Mouse (Mus musculus): ENCODE data around the gene Repin1. TPM values are rescaled to one million over a fixed set of nuclear protein-coding genes. Genes with fewer than 3 reads are reported as not detected.

Repin1 gene
- polyA plus RNA-seq, 1 experiment: 13.3 TPM

GRCm38 (mm10) chr6:48578736-48579135 lies 14.9 kb upstream of the Repin1 start:
- Histone ChIP-seq H3K27ac (ENCODE audit: insufficient read depth, low read depth, low read length) (peak overlapping the region; percentile 94), H3K4me3 (ENCODE audit: insufficient read depth, low read length) (peak overlapping the region; percentile 14; the same call in 1 of the 2 replicates), H3K4me1 (ENCODE audit: control insufficient read depth, insufficient read depth, low read length) (peaks cover 20% of the 10 kb centered on the region)
- no peak for TF ChIP-seq CTCF (IDR thresholded peaks at IDR 0.05; ENCODE audit: low read depth, low read length)
- TF ChIP-seq POLR2A (IDR thresholded peaks at IDR 0.05; ENCODE audit: borderline replicate concordance, low read depth, low read length): no peak

- H3K27ac ChIP-seq (ENCODE audit: insufficient read depth, low read depth, low read length): peak overlapping the region; percentile 94
- H3K4me1 ChIP-seq (ENCODE audit: control insufficient read depth, insufficient read depth, low read length): peaks cover 20% of the 10 kb centered on the region
- peak overlapping the region; percentile 54 for H3K4me3 ChIP-seq (ENCODE audit: insufficient read depth, low read length)
- TF ChIP-seq CTCF (IDR thresholded peaks at IDR 0.05; ENCODE audit: low read depth, low read length): no peak
- no peak for TF ChIP-seq POLR2A (IDR thresholded peaks at IDR 0.05; ENCODE audit: borderline replicate concordance, low read depth, low read length)
Observed at GRCm38 (mm10) chr6:48579215-48579648, 14.5 kb upstream of the Repin1 start.

DNA sequence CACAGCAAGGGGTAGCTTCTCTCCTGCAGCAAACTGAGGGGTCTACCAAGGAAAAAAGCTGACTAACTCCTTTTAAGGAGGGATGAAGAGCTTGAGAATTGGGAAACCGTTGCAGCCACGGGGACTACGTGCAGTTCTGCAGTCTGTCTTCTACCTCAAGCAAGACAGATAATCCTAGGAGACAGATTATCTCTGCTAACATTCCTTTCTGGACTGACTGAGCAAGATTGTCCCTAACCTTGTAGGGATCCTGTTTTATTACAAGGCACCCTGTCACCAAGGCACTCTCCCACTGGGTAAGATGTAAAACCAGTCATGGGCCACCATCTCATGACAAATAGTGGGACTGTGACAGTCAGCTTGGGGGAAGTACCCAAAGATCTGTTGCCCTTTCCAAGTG lies 12.4 kb upstream of the Repin1 start:
- no peak for TF ChIP-seq POLR2A (IDR thresholded peaks at IDR 0.05; ENCODE audit: borderline replicate concordance, low read depth, low read length)
- no peak for TF ChIP-seq CTCF (IDR thresholded peaks at IDR 0.05; ENCODE audit: low read depth, low read length)
- Histone ChIP-seq H3K27ac (ENCODE audit: insufficient read depth, low read depth, low read length) (no peak overlapping the region), H3K4me3 (ENCODE audit: insufficient read depth, low read length) (no peak overlapping the region), H3K4me1 (ENCODE audit: control insufficient read depth, insufficient read depth, low read length) (peaks cover 20% of the 10 kb centered on the region)

DNA sequence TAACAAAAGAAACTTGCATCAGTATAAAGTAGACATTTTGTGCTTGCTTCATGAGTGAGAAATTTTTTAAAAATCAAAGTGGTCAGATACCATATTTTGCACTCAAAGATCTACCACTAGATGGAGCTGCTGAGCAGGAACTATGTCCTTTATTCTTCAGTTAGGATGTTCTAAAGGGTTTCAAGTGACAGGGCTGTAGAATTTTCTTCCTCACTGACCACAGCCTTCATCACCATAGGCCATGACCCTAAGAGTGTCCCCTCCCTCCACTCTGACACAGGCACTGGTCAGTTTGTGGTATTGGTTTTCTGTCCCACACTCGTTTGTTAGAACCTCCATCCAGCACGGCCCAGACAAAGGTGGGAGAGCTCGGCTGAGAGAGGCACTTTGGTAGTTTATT lies 11.6 kb upstream of the Repin1 start:
- TF ChIP-seq POLR2A (IDR thresholded peaks at IDR 0.05; ENCODE audit: borderline replicate concordance, low read depth, low read length) (no peak), CTCF (IDR thresholded peaks at IDR 0.05; ENCODE audit: low read depth, low read length) (no peak)
- Histone ChIP-seq H3K4me3 (ENCODE audit: insufficient read depth, low read length) (no peak overlapping the region), H3K4me1 (ENCODE audit: control insufficient read depth, insufficient read depth, low read length) (peaks cover 20% of the 10 kb centered on the region), H3K27ac (ENCODE audit: insufficient read depth, low read depth, low read length) (no peak overlapping the region)

GRCm38 (mm10) chr6:48589194-48589750 lies 4.4 kb upstream of the Repin1 start, which contains the start of gene Gm45021:
TSS of gene Gm45021 (plus strand) at chr6:48589610.
- H3K4me3 ChIP-seq (ENCODE audit: insufficient read depth, low read length): no peak within 1 kb of the TSS
- no peak for TF ChIP-seq CTCF (IDR thresholded peaks at IDR 0.05; ENCODE audit: low read depth, low read length)
- no peak for TF ChIP-seq POLR2A (IDR thresholded peaks at IDR 0.05; ENCODE audit: borderline replicate concordance, low read depth, low read length)
- H3K27ac ChIP-seq (ENCODE audit: insufficient read depth, low read depth, low read length): no peak within 1 kb of the TSS
- H3K4me1 ChIP-seq (ENCODE audit: control insufficient read depth, insufficient read depth, low read length): peaks cover 13% of the 10 kb centered on the region

GRCm38 (mm10) chr6:48591221-48591845 lies 2.4 kb upstream of the Repin1 start:
- Histone ChIP-seq H3K4me1 (ENCODE audit: control insufficient read depth, insufficient read depth, low read length) (peaks cover 17% of the 10 kb centered on the region), H3K27ac (ENCODE audit: insufficient read depth, low read depth, low read length) (no peak overlapping the region), H3K4me3 (ENCODE audit: insufficient read depth, low read length) (no peak overlapping the region)
- TF ChIP-seq POLR2A (IDR thresholded peaks at IDR 0.05; ENCODE audit: borderline replicate concordance, low read depth, low read length) (no peak), CTCF (IDR thresholded peaks at IDR 0.05; ENCODE audit: low read depth, low read length) (no peak)

- no peak overlapping the region for H3K27ac ChIP-seq (ENCODE audit: insufficient read depth, low read depth, low read length)
- no peak overlapping the region for H3K4me3 ChIP-seq (ENCODE audit: insufficient read depth, low read length)
- peaks cover 17% of the 10 kb centered on the region for H3K4me1 ChIP-seq (ENCODE audit: control insufficient read depth, insufficient read depth, low read length)
Observed at GRCm38 (mm10) chr6:48591871-48592270, 1.8 kb upstream of the Repin1 start.

GRCm38 (mm10) chr6:48594043-48594738 lies 508 bp downstream of the Repin1 start:
- TF ChIP-seq CTCF (IDR thresholded peaks at IDR 0.05; ENCODE audit: low read depth, low read length) (no peak), POLR2A (IDR thresholded peaks at IDR 0.05; ENCODE audit: borderline replicate concordance, low read depth, low read length) (no peak)
- Histone ChIP-seq H3K4me3 (ENCODE audit: insufficient read depth, low read length) (peak overlapping the region; percentile 72), H3K4me1 (ENCODE audit: control insufficient read depth, insufficient read depth, low read length) (peaks cover 15% of the 10 kb centered on the region), H3K27ac (ENCODE audit: insufficient read depth, low read depth, low read length) (peak overlapping the region; percentile 72)

More at GRCm38 (mm10) chr6:48591871-48592270, 1.8 kb upstream of the Repin1 start:
- no peak for TF ChIP-seq POLR2A (IDR thresholded peaks at IDR 0.05; ENCODE audit: borderline replicate concordance, low read depth, low read length)
- no peak for TF ChIP-seq CTCF (IDR thresholded peaks at IDR 0.05; ENCODE audit: low read depth, low read length)

GRCm38 (mm10) chr6:48595278-48595677 lies 1.6 kb downstream of the Repin1 start:
- Histone ChIP-seq H3K4me3 (ENCODE audit: insufficient read depth, low read length) (peak overlapping the region; percentile 72), H3K27ac (ENCODE audit: insufficient read depth, low read depth, low read length) (no peak overlapping the region), H3K4me1 (ENCODE audit: control insufficient read depth, insufficient read depth, low read length) (peaks cover 14% of the 10 kb centered on the region)
- TF ChIP-seq POLR2A (IDR thresholded peaks at IDR 0.05; ENCODE audit: borderline replicate concordance, low read depth, low read length) (no peak), CTCF (IDR thresholded peaks at IDR 0.05; ENCODE audit: low read depth, low read length) (no peak)

Data from bone marrow macrophage, adult 2 months (primary cell).